Mouse (Mus musculus) frontal cortex, postnatal 14 days (tissue): Measurements from ENCODE around the gene Micu2.
A peak's percentile ranks its signal among the peaks of the same experiment; 100 is the strongest.

Experiments
- DNase-seq, 2 experiments: peaks; one replicate each; pipeline ENCODE4 v3.0.0; 2022; ENCODE audit warnings: low spot score in 2 of 2

The Micu2 gene

DNA sequence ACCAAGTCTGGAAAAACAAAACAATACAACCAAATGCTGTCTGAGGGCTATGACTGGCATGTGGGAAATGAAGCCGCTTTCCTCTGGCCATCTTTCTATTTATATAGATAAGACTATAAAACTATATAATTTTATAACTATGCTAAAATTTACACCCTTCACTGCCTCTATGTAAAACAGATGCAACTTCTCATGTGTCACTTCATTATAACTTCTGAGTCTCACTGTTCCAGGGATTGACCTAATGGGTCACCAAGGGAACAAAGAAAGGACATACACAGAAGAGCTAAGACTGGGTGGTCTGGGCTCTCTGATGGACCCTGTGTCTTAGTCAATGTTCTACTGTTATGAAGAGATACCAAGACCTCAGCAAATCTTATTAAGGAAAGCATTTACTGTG is 106.1 kb downstream of the Micu2 start:
- no peak for DNase-seq

DNA sequence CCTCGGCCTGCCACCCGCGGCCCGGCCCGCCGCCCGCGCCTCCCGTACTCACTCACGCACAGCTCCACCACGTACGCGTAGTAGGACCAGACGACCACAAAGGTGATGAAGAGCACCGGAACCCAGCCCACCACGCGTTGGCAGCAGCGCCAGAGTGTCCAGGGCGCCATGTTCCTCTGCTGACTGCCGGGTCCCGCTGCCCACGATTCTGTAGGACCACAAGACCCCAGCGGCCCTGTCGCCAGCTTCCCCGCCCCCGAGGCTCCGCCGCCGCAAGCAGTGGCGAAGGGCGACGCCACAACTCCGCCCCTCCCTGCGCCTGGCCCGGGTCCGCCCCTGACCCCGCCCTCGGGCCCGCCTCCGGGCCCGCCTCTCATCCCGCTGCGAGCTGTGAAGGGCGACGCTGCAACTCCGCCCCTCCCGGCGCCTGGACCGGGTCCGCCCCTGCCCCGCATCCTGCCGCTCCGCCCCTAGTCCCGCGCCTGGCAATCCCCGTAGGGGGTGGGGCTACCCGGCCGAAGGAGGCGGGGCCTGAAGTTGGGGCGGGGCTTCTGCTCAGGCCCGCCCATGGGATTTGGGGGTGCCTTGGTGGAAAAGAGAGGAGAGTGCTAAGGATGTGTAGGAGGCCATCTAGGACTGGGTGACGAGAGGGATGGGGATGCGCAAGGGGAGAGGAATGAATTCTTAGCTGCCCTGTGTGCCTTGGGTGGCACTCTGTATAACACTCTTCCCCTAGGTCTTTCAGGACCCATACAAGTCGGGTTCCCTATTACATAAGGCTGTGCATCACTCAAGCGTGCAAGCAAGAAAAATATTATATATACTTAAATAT is 108.8 kb downstream of the Micu2 start, which contains the start of gene Zdhhc20:
Gene Zdhhc20, minus strand, starts transcription at position 266 of the 832 bp plus-strand sequence.
- DNase-seq: peak; percentile 93

DNA sequence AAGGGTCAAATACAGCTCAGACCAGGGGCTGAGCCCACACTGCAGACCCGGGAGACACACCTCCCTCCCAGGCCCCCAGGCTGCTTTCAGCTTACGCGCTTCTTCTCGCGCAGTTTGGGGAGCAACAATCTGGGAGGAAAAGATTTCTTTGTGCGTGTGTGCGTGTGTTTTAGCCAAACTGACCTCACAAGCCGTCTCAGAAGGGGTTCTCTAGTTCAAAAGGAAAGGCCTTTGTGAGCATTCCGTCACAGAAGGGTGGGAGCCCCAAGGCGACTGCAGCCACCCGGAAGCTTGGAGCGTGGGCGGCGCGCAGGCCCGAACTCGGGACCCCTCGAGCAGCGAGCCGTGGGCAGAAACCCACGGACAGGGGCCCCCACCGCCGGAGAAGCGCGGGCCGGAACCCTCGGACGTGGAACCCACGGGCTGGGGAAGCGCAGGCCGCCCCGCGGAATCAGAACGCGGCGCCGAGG is 109.5 kb downstream of the Micu2 start:
- DNase-seq: peak in 1 of 2 experiments; percentile 11

DNA sequence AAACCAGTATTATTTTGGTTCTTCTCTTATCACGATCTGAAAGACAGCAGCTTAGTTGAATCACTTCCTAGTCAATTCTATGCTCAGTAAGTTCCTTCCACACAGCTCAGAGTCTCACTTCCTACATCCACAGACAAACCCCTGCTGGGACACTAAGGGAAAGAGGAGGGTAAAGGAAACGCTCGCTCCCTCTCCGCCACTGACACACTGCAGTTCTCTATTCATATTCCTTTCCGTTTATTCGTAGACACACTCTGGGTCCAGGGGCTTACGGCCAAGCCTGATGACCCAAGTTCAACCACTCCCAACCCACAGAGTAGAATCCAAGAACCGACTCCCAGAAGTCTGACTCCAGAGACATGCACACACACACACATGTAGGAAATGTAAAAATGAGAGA is 111.9 kb downstream of the Micu2 start:
- DNase-seq: no peak

GRCm38 (mm10) chr14:57886032-57886431 is 113.0 kb downstream of the Micu2 start:
- DNase-seq: no peak

GRCm38 (mm10) chr14:57883341-57883740 is 115.7 kb downstream of the Micu2 start:
- no peak for DNase-seq

DNA sequence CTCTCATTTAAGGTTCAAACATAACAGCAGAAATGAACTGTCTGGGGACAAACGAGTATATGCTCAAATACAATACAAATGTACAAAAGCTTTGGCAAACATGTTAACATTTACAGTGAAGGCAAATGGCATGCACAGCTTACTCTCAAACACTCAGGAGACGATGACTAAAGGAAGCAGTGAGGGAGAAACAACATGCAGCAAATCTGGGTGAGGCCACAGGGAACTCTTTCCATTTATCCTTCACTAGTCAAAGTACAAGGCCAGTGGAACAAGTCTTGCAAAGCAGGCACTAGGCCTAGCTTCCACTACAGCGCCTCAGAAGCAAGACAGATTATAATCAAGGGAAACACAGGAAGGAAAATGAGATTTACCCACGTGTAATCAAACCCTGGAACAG is 116.3 kb downstream of the Micu2 start:
- no peak for DNase-seq

DNA sequence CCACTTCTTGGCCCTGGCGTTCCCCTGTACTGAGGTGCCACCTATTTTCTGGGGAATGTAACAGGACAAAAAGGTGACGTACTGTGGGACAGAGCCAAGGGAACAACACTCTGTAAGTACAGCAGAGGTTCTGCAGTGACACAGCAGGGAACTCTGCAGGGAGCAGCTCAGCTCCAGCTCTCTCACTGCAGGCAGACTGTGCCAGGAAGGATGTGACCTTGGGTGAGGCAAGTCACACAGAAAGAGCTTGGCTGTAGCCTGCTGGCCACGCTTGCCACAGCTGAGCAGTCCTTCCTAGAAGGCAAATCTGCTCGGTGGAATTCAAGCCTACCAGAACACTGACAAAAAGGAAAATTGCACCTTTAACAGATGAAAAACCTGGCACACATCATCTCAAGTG is 117.3 kb downstream of the Micu2 start:
- DNase-seq: no peak

- DNase-seq: no peak
Measured at GRCm38 (mm10) chr14:57881074-57881473, 118.0 kb downstream of the Micu2 start.

DNA sequence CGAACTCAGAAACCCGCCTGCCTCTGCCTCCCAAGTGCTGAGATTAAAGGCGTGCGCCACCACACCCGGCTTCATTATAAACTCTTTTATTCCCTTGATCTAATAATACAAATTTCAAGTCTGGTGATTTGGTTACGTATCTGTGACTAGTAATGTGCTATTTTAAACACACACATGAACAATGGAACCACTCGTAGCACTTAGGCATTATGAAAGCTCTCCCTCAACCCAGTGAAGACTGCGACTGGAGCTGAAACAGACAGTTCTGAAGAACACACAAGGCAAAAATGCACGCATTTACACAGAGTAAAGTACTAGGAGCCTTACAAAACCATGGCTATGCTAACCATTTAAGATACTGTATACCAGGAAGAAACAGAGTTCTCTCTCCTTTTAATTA is 121.1 kb downstream of the Micu2 start:
- DNase-seq: no peak

DNA sequence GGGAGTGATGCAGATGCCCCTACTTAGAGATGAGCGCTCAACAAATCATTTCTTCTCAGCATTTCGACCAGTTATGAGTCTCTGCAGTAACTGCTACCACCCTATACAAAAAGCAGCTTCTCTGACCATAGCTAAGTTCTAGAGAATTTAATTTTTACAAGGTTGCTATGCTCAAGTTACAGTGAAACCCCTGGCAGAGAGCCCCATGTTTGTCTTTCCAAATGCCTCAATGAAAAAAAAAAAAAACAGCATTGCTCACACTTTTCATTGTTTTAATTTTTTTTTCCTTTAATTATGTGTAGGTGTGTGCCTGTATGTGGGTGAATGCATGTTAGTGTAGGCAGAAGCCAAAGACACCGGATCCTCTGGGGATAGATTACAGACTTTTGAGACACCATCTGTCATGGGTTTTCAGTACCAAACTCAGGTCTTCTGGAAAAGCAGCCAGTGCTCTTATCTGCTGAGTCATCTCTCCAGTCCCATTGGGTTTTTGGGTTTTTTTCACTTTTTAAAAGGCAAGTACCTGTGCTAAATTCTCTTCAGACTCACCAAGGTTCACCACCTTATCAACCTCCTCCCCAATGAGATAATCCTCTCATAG is 132.3 kb downstream of the Micu2 start:
- DNase-seq: no peak
